In genomic region chr17:43326726-43327700, GRCm38 (mm10) we compare ENCODE assay signal across 8 mouse cellular contexts. TPM values are rescaled to one million over a fixed set of nuclear protein-coding genes. Genes with fewer than 3 reads are reported as not detected.
DNase-seq lines count a peak whose midpoint lies in the region; ATAC-seq lines count a peak whose summit lies in the region.

No protein-coding gene starts in this region.

- H3K9me3 ChIP-seq in midbrain, embryonic 14.5 days (ENCODE audit: control insufficient read depth, low read length), result peaks cover 4% of the 10 kb centered on the region; the same call in 1 of the 2 replicates

- peak overlapping the region; percentile 59 for H3K9ac ChIP-seq in midbrain, embryonic 14.5 days (replicated peaks; ENCODE audit: low read length)

- intact Hi-C loops in gastrocnemius, postnatal 36 days (cut with DNase I), result loop anchor here (5.0 kb wide), 1 partner anchor 130 kb away; no protein-coding TSS in a partner anchor

- H3K4me1 ChIP-seq in midbrain, embryonic 14.5 days (ENCODE audit: control insufficient read depth, insufficient read depth, low read length), result peaks cover 8% of the 10 kb centered on the region

- no peaks in the 10 kb centered on the region for H3K27me3 ChIP-seq in midbrain, embryonic 14.5 days (ENCODE audit: control insufficient read depth, insufficient read depth, low read length)

- peak; percentile 88 for ATAC-seq in midbrain, embryonic 14.5 days (ENCODE audit: low FRiP score, low TSS enrichment)

- H3K27ac ChIP-seq in midbrain, embryonic 14.5 days (replicated peaks; ENCODE audit: low read depth, low read length), result peak overlapping the region; percentile 78

- H3K4me3 ChIP-seq in midbrain, embryonic 14.5 days (replicated peaks; ENCODE audit: low read depth, low read length), result peak overlapping the region; percentile 32

- peak; percentile 18 for DNase-seq in right cerebral cortex, adult 18-20 months
- DNase-seq in right cerebral cortex, postnatal 14 days, result no peak
- peak; percentile 65 for DNase-seq in c-Kit-positive CD71-positive TER-119-positive erythroid progenitor cells, embryonic 14.5 days (ENCODE audit: low spot score)
- DNase-seq in gastrocnemius, postnatal 36 days, result peak; percentile 15 to 29
- DNase-seq in induced T-regulatory cell, adult 2 months (ENCODE audit: low read depth), result peak; percentile 5
- peak; percentile 73 for DNase-seq in liver
- DNase-seq in midbrain, embryonic 14.5 days, result peak; percentile 89
- DNase-seq in testis, postnatal 10 days (ENCODE audit: low spot score), result peak; percentile 64

- no peaks in the 10 kb centered on the region for H3K36me3 ChIP-seq in midbrain, embryonic 14.5 days (ENCODE audit: control insufficient read depth, insufficient read depth, low read length)

- 6% methylated on average over 29 of the region's 29 CpGs for WGBS in midbrain, embryonic 14.5 days

- H3K4me2 ChIP-seq in midbrain, embryonic 14.5 days (ENCODE audit: low read length), result peak overlapping the region; percentile 68

RNA-seq across cellular contexts. Expression of gene Adgrf5, which starts 33.2 kb away (rescaled TPM):
- total RNA-seq in gastrocnemius, postnatal 36 days (2021), result 10 to 100 TPM; 74.0 to 89.6 TPM
- 2.8 and 7.9 TPM in 2 replicates for polyA plus RNA-seq in midbrain, embryonic 14.5 days (2014; fragmentation: Nextera tagmentation; extraction: Ambion mirVana)

RNA-seq across cellular contexts. Expression of gene Adgrf1, which starts 56.9 kb away (rescaled TPM):
- total RNA-seq in gastrocnemius, postnatal 36 days (2021), result not detected
- not detected in 2 replicates for polyA plus RNA-seq in midbrain, embryonic 14.5 days (2014; fragmentation: Nextera tagmentation; extraction: Ambion mirVana)
